Comparison of ENCODE assay signal across 25 mouse cellular contexts in the genomic region with DNA sequence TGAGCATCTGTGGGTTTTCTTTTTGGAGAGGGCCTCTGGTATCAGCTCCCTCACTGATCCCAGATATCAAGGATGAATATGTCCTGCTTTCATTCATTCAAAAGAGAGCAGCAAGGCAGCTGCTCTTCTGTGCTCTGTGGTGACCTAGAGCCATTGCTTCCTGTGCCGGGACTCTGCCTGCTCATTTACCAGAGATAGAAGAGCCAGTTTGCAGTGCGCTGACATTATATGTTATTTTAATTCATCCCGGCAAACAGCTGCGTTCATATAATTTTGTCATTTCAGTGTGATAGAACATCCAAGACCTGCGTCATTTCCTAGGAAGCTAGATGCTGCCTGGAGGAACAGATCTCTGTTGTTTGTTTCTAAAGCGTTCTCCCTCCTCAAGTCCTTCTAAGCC.
DNase-seq lines count a peak whose midpoint lies in the region; ATAC-seq and TF ChIP-seq lines count a peak whose summit lies in the region.
"Had no signal": no experiment of that assay in that cellular context is flagged by ENCODE, and none has a peak within 500 bp of the region (broad histone marks: within the 10 kb centered on the region; RNA-seq: fewer than 3 reads in every experiment).

No protein-coding gene starts in this region.

- 0 out of 2 replicates have a peak, but pooled peaks have one; percentile 10 for ATAC-seq in intestine, embryonic 15.5 days
- no peak for ATAC-seq in intestine, embryonic 16.5 days
- no peak for ATAC-seq in lung, embryonic 14.5 days (ENCODE audit: insufficient read depth)
- no peak for ATAC-seq in stomach, embryonic 16.5 days (ENCODE audit: insufficient read depth, low FRiP score)
- ATAC-seq in stomach, postnatal 0 days (ENCODE audit: low FRiP score, low TSS enrichment): no peak; the same call in 1 of the 2 replicates
- ATAC-seq: activated CD4-positive, CD25-positive, alpha-beta regulatory T cell, adult 4 months; CD4-positive, CD25-positive, alpha-beta regulatory T cell, adult 4 months; forebrain, embryonic 13.5 days; Patski had no signal

- no peaks in the 10 kb centered on the region for H3K9me3 ChIP-seq in intestine, embryonic 15.5 days
- H3K9me3 ChIP-seq in intestine, embryonic 16.5 days (ENCODE audit: control insufficient read depth, low read length): 0 out of 2 replicates have a peak, but pooled peaks cover 4% of the 10 kb centered on the region
- H3K9me3 ChIP-seq in lung, embryonic 14.5 days (ENCODE audit: low read depth, low read length): no peaks in the 10 kb centered on the region
- no peaks in the 10 kb centered on the region for H3K9me3 ChIP-seq in stomach, embryonic 16.5 days (replicated peaks; ENCODE audit: control insufficient read depth, low read length)
- H3K9me3 ChIP-seq in stomach, postnatal 0 days (ENCODE audit: control insufficient read depth, low read length): 0 out of 2 replicates have a peak, but pooled peaks cover 3% of the 10 kb centered on the region
- H3K9me3 ChIP-seq: embryonic facial prominence, embryonic 10.5 days; embryonic facial prominence, embryonic 12.5 days; forebrain, embryonic 13.5 days; G1E had no signal

- TF ChIP-seq EP300 in stomach, postnatal 0 days (optimal IDR thresholded peaks at IDR 0.05): no peak

- no peak overlapping the region for H3K4me2 ChIP-seq in intestine, embryonic 15.5 days (replicated peaks)
- H3K4me2 ChIP-seq in intestine, embryonic 16.5 days (ENCODE audit: low read depth, low read length): no peak overlapping the region
- H3K4me2 ChIP-seq in lung, embryonic 14.5 days: no peak overlapping the region
- no peak overlapping the region for H3K4me2 ChIP-seq in stomach, embryonic 16.5 days (ENCODE audit: low read depth, low read length)
- no peak overlapping the region for H3K4me2 ChIP-seq in stomach, postnatal 0 days (replicated peaks; ENCODE audit: low read depth)
- H3K4me2 ChIP-seq: embryonic facial prominence, embryonic 12.5 days; forebrain, embryonic 13.5 days had no signal

- no peak for TF ChIP-seq CTCF in lung, embryonic 14.5 days (IDR thresholded peaks at IDR 0.05; ENCODE audit: low read depth)
- TF ChIP-seq CTCF in stomach, postnatal 0 days (IDR thresholded peaks at IDR 0.05; ENCODE audit: low read depth): no peak

- H3K27me3 ChIP-seq in intestine, embryonic 15.5 days (replicated peaks): no peaks in the 10 kb centered on the region
- no peaks in the 10 kb centered on the region for H3K27me3 ChIP-seq in intestine, embryonic 16.5 days (replicated peaks; ENCODE audit: control insufficient read depth, insufficient read depth, low read length)
- no peaks in the 10 kb centered on the region for H3K27me3 ChIP-seq in lung, embryonic 14.5 days (ENCODE audit: insufficient read depth, low read length)
- no peaks in the 10 kb centered on the region for H3K27me3 ChIP-seq in stomach, embryonic 16.5 days (ENCODE audit: control insufficient read depth, insufficient read depth, low read length)
- H3K27me3 ChIP-seq in stomach, postnatal 0 days (ENCODE audit: control insufficient read depth, insufficient read depth, low read length): no peaks in the 10 kb centered on the region
- H3K27me3 ChIP-seq: CH12.LX; embryonic facial prominence, embryonic 12.5 days; forebrain, embryonic 13.5 days; Patski had no signal

- no peaks in the 10 kb centered on the region for H3K36me3 ChIP-seq in intestine, embryonic 15.5 days
- no peaks in the 10 kb centered on the region for H3K36me3 ChIP-seq in intestine, embryonic 16.5 days (ENCODE audit: control insufficient read depth, insufficient read depth, low read length)
- H3K36me3 ChIP-seq in lung, embryonic 14.5 days (ENCODE audit: insufficient read depth): no peaks in the 10 kb centered on the region
- no peaks in the 10 kb centered on the region for H3K36me3 ChIP-seq in stomach, embryonic 16.5 days (ENCODE audit: control insufficient read depth, insufficient read depth, low read length)
- H3K36me3 ChIP-seq in stomach, postnatal 0 days (ENCODE audit: control insufficient read depth, insufficient read depth, low read length): no peaks in the 10 kb centered on the region; the same call in 1 of the 2 replicates
- H3K36me3 ChIP-seq: embryonic facial prominence, embryonic 10.5 days; embryonic facial prominence, embryonic 12.5 days; G1E had no signal

- WGBS in intestine, embryonic 15.5 days: 53% methylated on average over 6 of the region's 6 CpGs
- WGBS in intestine, embryonic 16.5 days: 56% methylated on average over 6 of the region's 6 CpGs
- WGBS in lung, embryonic 14.5 days: 44% methylated on average over 6 of the region's 6 CpGs
- WGBS in stomach, embryonic 16.5 days: 59% methylated on average over 6 of the region's 6 CpGs
- 54% methylated on average over 6 of the region's 6 CpGs for WGBS in stomach, postnatal 0 days

- H3K9ac ChIP-seq in intestine, embryonic 15.5 days: no peak overlapping the region
- H3K9ac ChIP-seq in intestine, embryonic 16.5 days (ENCODE audit: low read depth, low read length): no peak overlapping the region
- no peak overlapping the region for H3K9ac ChIP-seq in lung, embryonic 14.5 days
- no peak overlapping the region for H3K9ac ChIP-seq in stomach, embryonic 16.5 days (ENCODE audit: low read length)
- H3K9ac ChIP-seq in stomach, postnatal 0 days (ENCODE audit: low read length): no peak overlapping the region
- H3K9ac ChIP-seq: embryonic facial prominence, embryonic 12.5 days; forebrain, embryonic 13.5 days had no signal

- H3K4me1 ChIP-seq in intestine, embryonic 15.5 days (replicated peaks): peaks cover 4% of the 10 kb centered on the region; the same call in 1 of the 2 replicates
- no peaks in the 10 kb centered on the region for H3K4me1 ChIP-seq in intestine, embryonic 16.5 days (ENCODE audit: control insufficient read depth, insufficient read depth, low read length)
- no peaks in the 10 kb centered on the region; the same call in 1 of the 2 replicates for H3K4me1 ChIP-seq in lung, embryonic 14.5 days (ENCODE audit: insufficient read depth)
- H3K4me1 ChIP-seq in stomach, embryonic 16.5 days (ENCODE audit: control insufficient read depth, insufficient read depth, low read length): peaks cover 4% of the 10 kb centered on the region; the same call in 1 of the 2 replicates
- no peaks in the 10 kb centered on the region for H3K4me1 ChIP-seq in stomach, postnatal 0 days (replicated peaks; ENCODE audit: control insufficient read depth, insufficient read depth)
- H3K4me1 ChIP-seq: embryonic facial prominence, embryonic 10.5 days; embryonic facial prominence, embryonic 12.5 days; forebrain, embryonic 13.5 days had no signal

- DNase-seq in heart, adult 11 months: peak; percentile 74
- no peak for DNase-seq in heart, adult 8-10 months (ENCODE audit: low spot score)
- peak; percentile 35 for DNase-seq in lung, embryonic 14.5 days
- no peak for DNase-seq in lung, postnatal 36 days
- DNase-seq in stomach, postnatal 0 days (ENCODE audit: low spot score): no peak
- DNase-seq: adrenal gland, adult 8-10 months; adrenal gland, postnatal 14 days; adrenal gland, postnatal 36 days; B cell, adult 2 months; cerebellum, adult 11-12 months; cerebellum, adult 2 months; cerebellum, adult 9-10 months; cerebellum, postnatal 10 days; cerebellum, postnatal 25 days had no signal

- H3K4me3 ChIP-seq in intestine, embryonic 15.5 days (replicated peaks): no peak overlapping the region
- no peak overlapping the region for H3K4me3 ChIP-seq in intestine, embryonic 16.5 days (ENCODE audit: low read length)
- H3K4me3 ChIP-seq in lung, embryonic 14.5 days (ENCODE audit: low read depth, low read length): no peak overlapping the region
- no peak overlapping the region for H3K4me3 ChIP-seq in stomach, embryonic 16.5 days (replicated peaks; ENCODE audit: low read length)
- no peak overlapping the region for H3K4me3 ChIP-seq in stomach, postnatal 0 days (ENCODE audit: low read depth, low read length)
- H3K4me3 ChIP-seq: embryonic facial prominence, embryonic 10.5 days; embryonic facial prominence, embryonic 12.5 days; forebrain, embryonic 13.5 days had no signal

- H3K27ac ChIP-seq in intestine, embryonic 15.5 days: no peak overlapping the region; the same call in 1 of the 2 replicates
- H3K27ac ChIP-seq in intestine, embryonic 16.5 days (ENCODE audit: low read length): no peak overlapping the region
- H3K27ac ChIP-seq in lung, embryonic 14.5 days (ENCODE audit: low read depth): no peak overlapping the region; the same call in 1 of the 2 replicates
- peak overlapping the region; percentile 13; the same call in 1 of the 2 replicates for H3K27ac ChIP-seq in stomach, embryonic 16.5 days (ENCODE audit: low read length)
- H3K27ac ChIP-seq in stomach, postnatal 0 days (replicated peaks): no peak overlapping the region
- H3K27ac ChIP-seq: embryonic facial prominence, embryonic 10.5 days; embryonic facial prominence, embryonic 12.5 days; forebrain, embryonic 13.5 days had no signal

Comparison
In these comparisons a context has a peak if more than half of its experiments do, and no peak if none do; other contexts are left out.
1. DNase-seq: peak in heart, adult 11 months (single experiment) and lung, embryonic 14.5 days (single experiment); none in heart, adult 8-10 months (single experiment), lung, postnatal 36 days (single experiment) and stomach, postnatal 0 days (single experiment).